Mouse (Mus musculus): ENCODE results near the gene Npdc1.
"Not testable (repeated sequence)": the region's sequence is repeated elsewhere in the genome, so short reads cannot be mapped to it uniquely, and the experiment has no call there.

The Npdc1 gene

GRCm38 (mm10) chr2:25394281-25395221 lies 4.6 kb upstream of the Npdc1 start:
- intact Hi-C loops (cut with DNase I) = no loop called here

GRCm38 (mm10) chr2:25395721-25396596 lies 3.2 kb upstream of the Npdc1 start, which contains the start of gene Entpd2:
TSS of gene Entpd2 (plus strand) at chr2:25395874.
- intact Hi-C loops (cut with DNase I) = no loop called here

- intact Hi-C loops (cut with DNase I) = no loop called here
Measured at GRCm38 (mm10) chr2:25396597-25396983, 2.6 kb upstream of the Npdc1 start.

- intact Hi-C loops (cut with DNase I) = no loop called here
Measured at GRCm38 (mm10) chr2:25397010-25397409, 2.1 kb upstream of the Npdc1 start.

- intact Hi-C loops (cut with DNase I) = no loop called here
Measured at GRCm38 (mm10) chr2:25398065-25398464, 1.1 kb upstream of the Npdc1 start.

GRCm38 (mm10) chr2:25400291-25400690 lies 1.1 kb downstream of the Npdc1 start:
- intact Hi-C loops (cut with DNase I) = no loop called here

- intact Hi-C loops (cut with DNase I) = no loop called here
Measured at GRCm38 (mm10) chr2:25400764-25401163, 1.6 kb downstream of the Npdc1 start.

- intact Hi-C loops (cut with DNase I) = no loop called here
Measured at GRCm38 (mm10) chr2:25402377-25402971, 3.3 kb downstream of the Npdc1 start.

- intact Hi-C loops (cut with DNase I) = no loop called here
Measured at GRCm38 (mm10) chr2:25402972-25403601, 3.9 kb downstream of the Npdc1 start.

GRCm38 (mm10) chr2:25403994-25404393 lies 4.8 kb downstream of the Npdc1 start:
- intact Hi-C loops (cut with DNase I) = no loop called here

- intact Hi-C loops (cut with DNase I) = no loop called here
Measured at GRCm38 (mm10) chr2:25408908-25409307, 9.8 kb downstream of the Npdc1 start.

- intact Hi-C loops (cut with DNase I) = not testable (repeated sequence)
Measured at GRCm38 (mm10) chr2:25413436-25413835, 14.3 kb downstream of the Npdc1 start.

GRCm38 (mm10) chr2:25417426-25417825 lies 18.3 kb downstream of the Npdc1 start:
- intact Hi-C loops (cut with DNase I) = no loop called here

- intact Hi-C loops (cut with DNase I) = loop anchor here (2.0 to 5.0 kb wide), 3 partner anchors 61 to 125 kb away; partner anchors contain the start of gene Traf2
Measured at GRCm38 (mm10) chr2:25421896-25422295, 22.7 kb downstream of the Npdc1 start.

GRCm38 (mm10) chr2:25422587-25423410 lies 23.6 kb downstream of the Npdc1 start, which contains the start of gene Fut7:
TSS of gene Fut7 (plus strand) at chr2:25423267.
- intact Hi-C loops (cut with DNase I) = loop anchor here (2.0 to 5.0 kb wide), 3 partner anchors 60 to 125 kb away; partner anchors contain the start of gene Traf2

- intact Hi-C loops (cut with DNase I) = loop anchor here (2.0 to 5.0 kb wide), 3 partner anchors 59 to 124 kb away; partner anchors contain the start of gene Traf2
Measured at GRCm38 (mm10) chr2:25423626-25424025, 24.5 kb downstream of the Npdc1 start.

- intact Hi-C loops (cut with DNase I) = no loop called here
Measured at GRCm38 (mm10) chr2:25425481-25425880, 26.3 kb downstream of the Npdc1 start.

- intact Hi-C loops (cut with DNase I) = no loop called here
Measured at GRCm38 (mm10) chr2:25426721-25427191, 27.6 kb downstream of the Npdc1 start.

GRCm38 (mm10) chr2:25427256-25427655 lies 28.1 kb downstream of the Npdc1 start:
- intact Hi-C loops (cut with DNase I) = no loop called here

All from adrenal gland (tissue).